Mouse (Mus musculus) midbrain, embryonic 14.5 days (tissue): Measurements from ENCODE around the gene Eif3c. TPM values are rescaled to one million over a fixed set of nuclear protein-coding genes. Genes with fewer than 3 reads are reported as not detected.

Source experiments
- ATAC-seq: fragments of 200-750 bp; cut with Nextera tagmentation; 2 replicates; pipeline ENCODE4 v1.8.0; 2017; ENCODE audit warnings: moderate number of reproducible peaks, moderate library complexity; ENCODE audit not compliant: low FRiP score, low TSS enrichment
- DNase-seq: peaks from one replicate; pipeline ENCODE4 v3.0.0-alpha.2; 2015
- H3K27ac ChIP-seq: fragments of 300-500 bp; sonication (generic); replicated peaks from 2 replicates; pipeline ENCODE4 v1.5.1; 2014; ENCODE audit warnings: mild to moderate bottlenecking, low read depth, low read length, moderate library complexity
- H3K27me3 ChIP-seq: fragments of 300-500 bp; sonication (generic); 2 replicates; pipeline ENCODE4 v1.6.1; 2014; ENCODE audit warnings: low read length, control low read depth, mixed read lengths; ENCODE audit not compliant: control insufficient read depth, insufficient read depth
- H3K36me3 ChIP-seq: fragments of 300-500 bp; sonication (generic); 2 replicates; pipeline ENCODE4 v1.6.1; 2014; ENCODE audit warnings: low read length, control low read depth; ENCODE audit not compliant: control insufficient read depth, insufficient read depth
- H3K4me1 ChIP-seq: fragments of 300-500 bp; sonication (generic); 2 replicates; pipeline ENCODE4 v1.6.1; 2014; ENCODE audit warnings: mild to moderate bottlenecking, antibody characterized with exemption, low read length, control low read depth; ENCODE audit not compliant: control insufficient read depth, insufficient read depth
- H3K4me2 ChIP-seq: fragments of 300-500 bp; sonication (generic); 2 replicates; pipeline ENCODE4 v1.6.1; 2014; ENCODE audit warnings: mild to moderate bottlenecking, low read length, moderate library complexity
- H3K4me3 ChIP-seq: fragments of 300-500 bp; sonication (generic); replicated peaks from 2 replicates; pipeline ENCODE4 v1.5.1; 2014; ENCODE audit warnings: low read depth, low read length
- H3K9ac ChIP-seq: fragments of 300-500 bp; sonication (generic); replicated peaks from 2 replicates; pipeline ENCODE4 v1.6.1; 2014; ENCODE audit warnings: mild to moderate bottlenecking, low read length, moderate library complexity
- H3K9me3 ChIP-seq: fragments of 300-500 bp; sonication (generic); 2 replicates; pipeline ENCODE4 v1.6.1; 2016; ENCODE audit warnings: low read length, control low read depth, mixed read lengths; ENCODE audit not compliant: control insufficient read depth
- WGBS: fragments of 180-500 bp; shearing (Covaris S2); extraction: QIAGEN DNeasy Blood & Tissue Kit; methylation state at CpG from one replicate; pipeline ENCODE4 v1.1.7; 2014; 5-methylcytosine and 5-hydroxymethylcytosine counted together
- polyA plus RNA-seq: library from polyadenylated mRNA; unstranded; fragments of >200 nt; fragmentation: Nextera tagmentation; extraction: Ambion mirVana; gene quantifications from 2 replicates; pipeline ENCODE4 v1.2.1, GENCODE M21; 2014

Eif3c gene
- polyA plus RNA-seq, 1 experiment from 2014 or later, result 174 TPM

GRCm38 (mm10) chr7:126537820-126538585 is 28.2 kb downstream of the Eif3c start:
- peak; percentile 46 for DNase-seq

GRCm38 (mm10) chr7:126536466-126536865 is 29.7 kb downstream of the Eif3c start:
- 46% methylated on average over 9 of the region's 9 CpGs for WGBS
- ATAC-seq, result no peak
- Histone ChIP-seq H3K4me1 (no peaks in the 10 kb centered on the region), H3K27ac (no peak overlapping the region), H3K9ac (peak overlapping the region; percentile 64), H3K36me3 (no peaks in the 10 kb centered on the region), H3K4me2 (peak overlapping the region; percentile 88), H3K4me3 (peak overlapping the region; percentile 47), H3K27me3 (no peaks in the 10 kb centered on the region), H3K9me3 (no peaks in the 10 kb centered on the region)
- no peak for DNase-seq

More at GRCm38 (mm10) chr7:126537820-126538585, 28.2 kb downstream of the Eif3c start:
- Histone ChIP-seq H3K9ac (no peak overlapping the region), H3K9me3 (no peaks in the 10 kb centered on the region), H3K27me3 (no peaks in the 10 kb centered on the region), H3K4me3 (no peak overlapping the region), H3K4me2 (no peak overlapping the region), H3K27ac (no peak overlapping the region), H3K4me1 (no peaks in the 10 kb centered on the region), H3K36me3 (no peaks in the 10 kb centered on the region)
- ATAC-seq, result no peak
- WGBS, result 76% methylated on average over 5 of the region's 5 CpGs

GRCm38 (mm10) chr7:126535766-126536165 is 30.4 kb downstream of the Eif3c start:
- H3K36me3 ChIP-seq, result no peaks in the 10 kb centered on the region
- H3K4me1 ChIP-seq, result no peaks in the 10 kb centered on the region
- DNase-seq (peak; percentile 54), ATAC-seq (no peak)
- peak overlapping the region; percentile 47 for H3K4me3 ChIP-seq
- WGBS, result 2% methylated on average over 28 of the region's 28 CpGs
- no peaks in the 10 kb centered on the region for H3K9me3 ChIP-seq
- no peaks in the 10 kb centered on the region for H3K27me3 ChIP-seq
- H3K27ac ChIP-seq, result no peak overlapping the region
- H3K9ac ChIP-seq, result peak overlapping the region; percentile 64
- peak overlapping the region; percentile 88 for H3K4me2 ChIP-seq

- Histone ChIP-seq H3K9me3 (no peaks in the 10 kb centered on the region), H3K36me3 (no peaks in the 10 kb centered on the region), H3K4me3 (no peak overlapping the region), H3K4me2 (no peak overlapping the region), H3K4me1 (no peaks in the 10 kb centered on the region), H3K9ac (no peak overlapping the region), H3K27me3 (no peaks in the 10 kb centered on the region), H3K27ac (no peak overlapping the region)
- DNase-seq (no peak), ATAC-seq (no peak)
- WGBS, result 71% methylated on average over 1 of the region's 1 CpGs
Measured at GRCm38 (mm10) chr7:126533434-126533833, 32.8 kb downstream of the Eif3c start.

GRCm38 (mm10) chr7:126528166-126528577 is 38.0 kb downstream of the Eif3c start:
- Histone ChIP-seq H3K9ac (peak overlapping the region; percentile 17; the same call in 1 of the 2 replicates), H3K4me1 (no peaks in the 10 kb centered on the region), H3K36me3 (no peaks in the 10 kb centered on the region), H3K4me2 (no peak overlapping the region), H3K4me3 (no peak overlapping the region), H3K9me3 (no peaks in the 10 kb centered on the region), H3K27me3 (no peaks in the 10 kb centered on the region), H3K27ac (peak overlapping the region; percentile 68)
- 0% methylated on average over 1 of the region's 1 CpGs for WGBS
- ATAC-seq (peak; percentile 50; the same call in 1 of the 2 replicates), DNase-seq (peak; percentile 92)

GRCm38 (mm10) chr7:126523316-126523715 is 42.9 kb downstream of the Eif3c start:
- Histone ChIP-seq H3K9ac (no peak overlapping the region), H3K4me1 (no peaks in the 10 kb centered on the region), H3K9me3 (no peaks in the 10 kb centered on the region), H3K27me3 (no peaks in the 10 kb centered on the region), H3K36me3 (no peaks in the 10 kb centered on the region), H3K4me2 (no peak overlapping the region), H3K4me3 (no peak overlapping the region), H3K27ac (no peak overlapping the region)
- ATAC-seq (no peak), DNase-seq (no peak)
- WGBS, result 84% methylated on average over 3 of the region's 3 CpGs

GRCm38 (mm10) chr7:126519513-126519912 is 46.7 kb downstream of the Eif3c start:
- no peak overlapping the region for H3K4me3 ChIP-seq
- DNase-seq, result no peak

GRCm38 (mm10) chr7:126518261-126518941 is 47.8 kb downstream of the Eif3c start:
- DNase-seq, result no peak
- Histone ChIP-seq H3K9me3 (no peaks in the 10 kb centered on the region), H3K27me3 (no peaks in the 10 kb centered on the region), H3K4me3 (no peak overlapping the region), H3K9ac (no peak overlapping the region), H3K36me3 (no peaks in the 10 kb centered on the region), H3K4me2 (no peak overlapping the region), H3K4me1 (no peaks in the 10 kb centered on the region), H3K27ac (no peak overlapping the region)
- WGBS, result 80% methylated on average over 5 of the region's 5 CpGs
- ATAC-seq, result no peak

More at GRCm38 (mm10) chr7:126519513-126519912, 46.7 kb downstream of the Eif3c start:
- H3K36me3 ChIP-seq, result no peaks in the 10 kb centered on the region
- no peak for ATAC-seq
- no peak overlapping the region for H3K9ac ChIP-seq
- 68% methylated on average over 2 of the region's 2 CpGs for WGBS
- no peak overlapping the region for H3K27ac ChIP-seq
- H3K4me1 ChIP-seq, result no peaks in the 10 kb centered on the region
- no peaks in the 10 kb centered on the region for H3K27me3 ChIP-seq
- no peaks in the 10 kb centered on the region for H3K9me3 ChIP-seq
- H3K4me2 ChIP-seq, result no peak overlapping the region
